Mouse (Mus musculus) olfactory bulb, adult 2 months (tissue): ENCODE results near the gene Arhgef3.

Experiments
- CTCF ChIP-seq: fragments of 200-500 bp; IDR thresholded peaks from 2 replicates; pipeline ENCODE4 v1.5.1; 2012; ENCODE audit warnings: low read depth, mild to moderate bottlenecking, low read length, moderate library complexity; ENCODE audit not compliant: insufficient read depth
- POLR2A ChIP-seq: fragments of 200-500 bp; IDR thresholded peaks from 2 replicates; pipeline ENCODE4 v1.6.1; 2012; ENCODE audit warnings: mild to moderate bottlenecking, low read depth, low read length, moderate library complexity; ENCODE audit not compliant: insufficient read depth

DNA sequence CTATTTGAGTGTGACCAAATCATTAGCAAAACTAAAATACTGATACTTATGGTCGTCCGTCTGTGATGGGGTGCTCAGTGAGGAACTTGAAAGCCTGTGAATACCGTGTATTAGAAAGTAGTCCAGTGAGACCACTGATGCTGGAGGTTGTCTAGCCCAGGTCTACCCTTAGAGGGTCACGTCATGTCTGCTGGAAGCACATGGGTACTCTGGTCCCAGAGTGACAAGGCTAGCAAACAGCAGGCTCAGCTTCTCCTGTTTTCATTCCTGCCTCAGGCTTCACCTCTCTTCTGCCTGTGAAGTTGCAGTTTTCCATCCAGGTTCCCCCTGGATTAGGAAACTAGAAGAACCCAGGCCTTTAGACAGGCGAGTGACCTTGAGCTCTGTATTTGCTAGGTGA lies 233.0 kb downstream of the Arhgef3 start:
- TF ChIP-seq CTCF (no peak), POLR2A (no peak)
